Mouse (Mus musculus): Measurements from ENCODE around the gene Lyl1. TPM values are rescaled to one million over a fixed set of nuclear protein-coding genes. Genes with fewer than 3 reads are reported as not detected.

The Lyl1 gene
- total RNA-seq, 4 experiments from 2014 or later: 2.2 to 4.5 (median 3.4) TPM

DNA sequence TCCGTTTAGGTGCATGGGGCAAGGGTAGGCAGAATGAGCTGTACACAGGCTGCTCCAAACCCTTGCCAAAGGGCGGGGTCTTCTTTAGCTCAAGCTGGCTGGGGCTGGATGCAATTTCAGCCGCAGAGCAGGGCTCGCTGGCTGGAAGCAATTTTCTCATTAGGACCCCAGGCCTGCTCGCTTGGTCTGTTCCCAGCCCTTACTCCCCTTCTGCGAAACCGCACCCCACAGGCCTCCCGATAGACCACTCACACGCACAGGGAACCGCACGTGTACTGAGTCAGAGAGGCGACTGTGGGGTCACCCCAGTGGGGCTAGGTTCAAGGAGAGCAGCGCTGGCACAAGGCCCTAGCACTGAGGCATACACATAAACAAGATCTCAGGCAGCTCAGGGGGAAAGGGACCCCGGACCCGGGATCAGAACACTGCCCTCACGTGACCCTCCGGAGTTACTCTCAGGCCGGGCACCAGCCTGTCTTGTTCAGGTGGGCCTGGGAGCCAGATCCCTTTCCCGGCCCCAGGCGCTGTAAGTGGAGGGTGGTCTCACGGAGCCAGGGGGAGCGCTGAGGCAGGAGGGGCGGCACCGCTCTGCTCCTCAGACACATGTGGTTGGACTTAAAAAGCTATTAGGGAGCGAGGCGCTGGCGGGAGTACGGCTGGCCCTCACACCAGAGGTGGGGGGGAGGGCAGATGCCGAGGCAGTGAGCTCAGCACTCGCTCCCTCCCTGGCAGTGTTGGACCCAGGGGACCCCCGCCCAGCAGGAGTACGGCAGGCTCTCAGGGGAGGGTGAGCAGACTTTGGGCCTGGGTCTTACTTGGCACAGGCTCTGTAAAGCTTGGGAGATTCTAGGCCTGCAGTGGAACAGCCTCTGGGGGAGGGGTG, 41.2 kb downstream of the Lyl1 start:
- DNase-seq (ENCODE audit: low spot score in 2 of 2): no peak

DNA sequence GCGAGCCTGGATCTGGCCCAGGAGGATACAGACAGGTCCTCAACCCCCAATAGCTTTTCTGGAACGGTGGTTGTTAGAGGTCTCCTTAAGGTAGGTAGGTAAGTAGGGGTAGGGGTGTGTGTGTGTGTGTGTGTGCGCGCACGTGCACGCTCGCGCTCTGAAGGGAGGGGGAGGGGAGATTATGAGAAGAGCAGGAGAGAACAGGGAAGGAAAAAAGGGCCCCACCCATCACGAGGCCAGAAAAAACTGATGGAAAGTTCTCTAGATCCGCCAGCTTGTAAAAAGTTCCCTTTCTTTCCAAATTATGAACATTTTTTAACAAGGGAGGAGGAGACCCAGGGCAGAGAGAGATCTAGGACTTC, 41.8 kb downstream of the Lyl1 start:
- no peak for DNase-seq (ENCODE audit: low spot score in 2 of 2)

DNA sequence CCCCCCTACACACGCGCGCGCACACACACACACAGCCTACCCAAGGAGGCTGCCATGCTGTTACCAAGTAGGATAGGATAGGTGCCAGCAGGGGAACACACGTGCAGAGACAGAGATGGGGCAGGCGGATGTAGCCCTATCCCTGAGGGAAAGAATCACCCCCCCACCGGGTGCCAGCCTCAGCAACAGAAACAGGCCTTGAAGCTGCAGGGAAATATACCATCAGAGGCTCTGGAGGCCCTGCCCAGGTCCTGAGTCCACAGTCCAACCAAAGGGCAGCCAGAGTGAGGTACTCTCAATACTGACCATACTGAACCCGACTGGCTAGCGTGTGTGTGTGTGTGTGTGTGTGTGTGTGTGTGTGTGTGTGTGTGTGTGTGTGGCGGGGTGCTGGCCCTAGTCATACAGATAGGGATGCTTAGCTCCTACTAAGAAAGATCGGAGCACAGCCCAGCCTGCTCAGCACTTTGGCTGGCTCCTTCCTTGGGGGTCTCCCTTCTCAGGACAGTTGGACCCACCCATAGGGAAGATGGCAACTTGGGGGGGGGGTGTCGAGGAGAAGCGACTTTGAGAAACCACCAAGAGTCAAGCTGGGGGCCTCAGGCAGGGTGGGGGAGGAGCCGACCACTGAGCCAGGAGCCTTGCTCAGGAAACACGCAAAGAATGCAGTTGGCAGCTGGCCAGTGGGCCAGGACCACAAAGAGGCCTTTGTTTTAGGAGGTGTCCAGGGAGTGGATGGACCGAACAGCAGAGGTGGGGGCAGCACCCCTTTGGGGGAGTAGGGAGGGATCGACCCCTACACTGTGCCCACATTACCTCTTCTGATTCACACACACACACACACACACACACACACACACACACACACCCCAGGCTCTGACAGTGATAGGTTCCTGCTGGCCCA, 42.5 kb downstream of the Lyl1 start:
- no peak for DNase-seq (ENCODE audit: low spot score in 2 of 2)

DNA sequence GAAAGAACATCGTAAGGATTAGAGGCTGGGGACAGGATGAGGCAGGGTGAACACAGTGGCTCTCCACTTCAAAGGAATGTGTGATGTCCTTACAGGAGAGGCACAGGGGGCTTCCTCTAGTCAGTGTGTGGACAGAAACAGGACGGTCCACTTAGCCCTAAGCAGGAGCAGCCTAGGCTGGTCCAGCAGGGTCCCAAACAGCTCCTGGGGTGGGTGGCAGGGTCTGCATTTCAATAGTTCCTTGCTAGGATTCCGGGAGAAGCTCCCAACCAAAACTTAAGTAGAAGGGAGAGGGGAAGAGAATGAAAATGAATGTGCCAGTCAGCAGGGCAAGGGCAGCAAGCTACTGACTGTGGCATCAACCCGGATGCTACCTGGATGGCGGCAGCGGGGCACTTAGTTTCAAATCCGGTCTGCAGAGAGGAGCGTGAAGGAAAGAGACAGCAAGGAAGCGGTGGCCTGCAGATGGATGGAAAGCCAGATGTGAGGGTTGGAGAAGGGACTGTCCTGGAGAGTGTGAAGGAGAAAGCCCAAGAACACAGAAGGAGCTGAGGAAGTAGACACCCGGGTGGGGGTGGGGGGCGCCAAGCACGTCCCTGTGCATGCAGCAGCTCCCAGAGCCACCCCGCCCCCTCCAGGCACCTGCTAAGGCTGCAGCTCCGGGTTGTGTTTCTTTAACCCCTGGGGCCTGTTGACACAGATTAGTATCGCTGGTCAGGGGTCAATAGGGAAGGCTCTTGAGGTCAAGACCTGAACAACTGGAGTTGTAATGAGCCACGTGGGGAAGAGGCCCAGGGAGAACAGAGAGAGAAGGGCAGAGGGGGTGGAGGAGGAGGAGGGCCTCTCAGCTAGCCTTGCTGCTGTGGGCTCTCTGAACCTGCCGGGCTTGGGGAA, 44.0 kb downstream of the Lyl1 start:
- no peak for DNase-seq (ENCODE audit: low spot score in 2 of 2)

DNA sequence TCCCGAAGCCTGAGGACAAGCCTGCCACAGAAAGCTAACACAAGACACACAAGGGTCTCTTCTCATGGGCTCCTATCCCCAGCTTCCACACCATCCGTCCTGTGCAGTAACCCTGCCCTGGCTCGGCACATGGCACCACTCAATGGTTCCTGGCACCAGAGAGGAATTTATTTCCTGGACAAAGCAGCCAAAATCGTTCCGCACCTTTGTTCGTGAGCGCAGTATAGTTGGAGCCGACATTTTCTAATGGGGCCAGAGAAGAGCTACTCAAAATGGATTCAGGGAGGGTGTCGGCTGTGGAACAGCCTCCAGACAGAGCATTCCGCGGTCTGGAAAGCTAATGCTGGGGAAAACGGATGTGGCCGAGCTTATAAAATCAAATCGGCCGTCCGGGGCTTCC, 48.3 kb downstream of the Lyl1 start:
- DNase-seq (ENCODE audit: low spot score in 2 of 2): no peak

DNA sequence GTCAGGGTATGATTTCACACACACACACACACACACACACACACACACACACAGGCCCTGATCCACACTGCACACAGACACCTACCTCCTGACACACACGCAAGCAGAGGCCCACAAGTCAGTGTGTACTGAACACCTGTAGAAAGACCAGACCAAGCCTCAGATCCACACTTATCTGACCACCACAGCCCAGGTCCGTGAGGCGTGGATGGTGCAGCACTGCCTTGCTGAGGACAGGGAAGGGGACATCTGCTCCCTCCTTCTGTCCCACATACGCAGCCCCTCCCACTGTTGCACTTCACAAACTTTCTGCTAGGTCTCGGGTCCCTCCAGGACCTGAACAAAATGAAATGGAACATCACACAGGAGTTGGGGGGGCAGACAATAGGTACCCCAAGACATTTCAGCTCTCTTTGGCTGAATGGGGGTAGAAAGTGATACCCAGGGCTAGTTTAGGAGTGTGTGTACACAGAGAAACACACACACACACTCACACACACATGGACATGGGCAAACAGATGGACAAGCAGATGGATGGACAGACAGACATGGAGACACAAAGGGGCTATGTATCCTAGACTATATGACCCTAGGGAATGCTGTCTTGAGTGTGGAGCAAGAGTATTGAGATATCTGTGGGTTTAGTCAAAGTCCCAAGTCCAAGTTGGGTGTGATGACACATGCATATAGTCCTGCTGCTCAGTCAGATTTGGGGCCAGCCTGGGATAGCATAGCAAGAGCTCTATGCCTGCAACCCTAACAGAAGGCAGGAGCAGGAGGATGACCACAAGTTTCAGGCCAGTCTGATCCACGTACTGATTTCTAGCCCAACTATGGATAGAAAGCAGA, 51.7 kb downstream of the Lyl1 start:
- no peak for DNase-seq (ENCODE audit: low spot score in 2 of 2)

Other genes starting within 250 kb of the Lyl1 start
- gene Ier2, start 38.6 kb upstream of the Lyl1 start, total RNA-seq (2022): 10 to 100 TPM in 2 of 4 experiments, 1 to 10 TPM in 2; 5.9 to 15.8 (median 8.9) TPM
- gene Trmt1, start 15.2 kb upstream of the Lyl1 start, total RNA-seq (2022): 100 to 1,000 TPM; 101 to 105 (median 103) TPM
- gene Nacc1, start 13.6 kb upstream of the Lyl1 start, total RNA-seq (2022): 10 to 100 TPM; 88.5 to 97.6 (median 93.9) TPM
- gene G430095P16Rik, start 21.6 kb downstream of the Lyl1 start, total RNA-seq (2022): under 1 TPM in 1 of 4 experiments, not detected in 3; 0.55 TPM
- gene Nfix, start 98.9 kb downstream of the Lyl1 start, total RNA-seq (2022): 100 to 1,000 TPM; 352 to 438 (median 370) TPM
- gene Dand5, start 121.4 kb downstream of the Lyl1 start, total RNA-seq (2022): 1 to 10 TPM; 8.4 to 9.7 (median 8.9) TPM
- gene Gadd45gip1, start 130.1 kb downstream of the Lyl1 start, total RNA-seq (2022): 10 to 100 TPM; 23.3 to 28.4 (median 24.7) TPM
- gene Rad23a, start 139.2 kb downstream of the Lyl1 start, total RNA-seq (2022): 10 to 100 TPM; 72.4 to 90.1 (median 79.4) TPM
- 100 to 1,000 TPM; 333 to 426 (median 383) TPM for gene Calr, start 145.5 kb downstream of the Lyl1 start, total RNA-seq (2022)
- gene Farsa, start 155.5 kb downstream of the Lyl1 start, total RNA-seq (2022): 10 to 100 TPM; 39.6 to 48.5 (median 43.7) TPM
- gene Syce2, start 170.7 kb downstream of the Lyl1 start, total RNA-seq (2022): 1 to 10 TPM; 6.3 to 8.0 (median 6.8) TPM
- gene Gcdh, start 192.5 kb downstream of the Lyl1 start, total RNA-seq (2022): 10 to 100 TPM; 29.8 to 43.0 (median 36.5) TPM
- not detected for gene Klf1, start 200.5 kb downstream of the Lyl1 start, total RNA-seq (2022)
- 10 to 100 TPM in 1 of 4 experiments, 1 to 10 TPM in 3; 5.0 to 12.2 (median 7.1) TPM for gene Dnase2a, start 207.1 kb downstream of the Lyl1 start, total RNA-seq (2022)
- 10 to 100 TPM; 69.1 to 76.7 (median 74.1) TPM for gene Mast1, start 235.9 kb downstream of the Lyl1 start, total RNA-seq (2022)
- gene Rtbdn, start 245.5 kb downstream of the Lyl1 start, total RNA-seq (2022): 1 to 10 TPM; 1.2 to 1.5 (median 1.3) TPM

Data from left cerebral cortex, adult 8-10 months (tissue).